Mouse (Mus musculus) E14TG2a.4 (cell line): ENCODE results near the gene Slc35a5.

Source experiments
- CTCF ChIP-seq: conservative IDR thresholded peaks from 2 replicates; pipeline ENCODE4 v1.5.1; 2014; ENCODE audit warnings: low read length
- NANOG ChIP-seq: IDR thresholded peaks from 2 replicates; pipeline ENCODE4 v1.6.1; 2014; ENCODE audit warnings: borderline replicate concordance, low read length, mixed read lengths
- POU5F1 ChIP-seq: IDR thresholded peaks from 2 replicates; pipeline ENCODE4 v1.6.1; 2014; ENCODE audit warnings: low read length, borderline replicate concordance

- TF ChIP-seq NANOG (no peak), CTCF (no peak), POU5F1 (no peak)
Measured at GRCm38 (mm10) chr16:45148488-45149082, 9.9 kb downstream of the Slc35a5 start.
